Mouse (Mus musculus): Measurements from ENCODE around the gene Slc6a16.

DNA sequence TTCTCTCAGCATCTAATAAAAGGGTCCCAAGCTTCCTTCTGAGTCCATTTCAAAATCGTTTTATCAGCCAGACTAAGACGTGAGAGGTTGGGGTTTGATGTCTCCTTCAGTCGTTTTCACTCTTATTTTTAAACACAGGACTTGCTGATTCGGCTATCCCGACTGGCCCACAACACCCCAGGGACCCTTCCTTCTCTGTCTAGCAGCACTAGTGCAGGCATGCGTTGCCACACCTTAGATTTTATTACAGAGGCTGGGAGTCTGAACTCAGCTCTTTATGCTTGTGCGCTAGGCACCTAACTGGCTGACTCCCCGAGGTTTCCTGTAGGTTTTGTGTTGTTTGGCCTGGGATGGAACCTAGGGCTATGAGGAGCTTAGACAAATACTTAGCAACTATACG lies 72.6 kb downstream of the Slc6a16 start:
- TF ChIP-seq CTCF (IDR thresholded peaks at IDR 0.05; ENCODE audit: borderline replicate concordance, insufficient read depth, low read length) (no peak), POLR2A (IDR thresholded peaks at IDR 0.05; ENCODE audit: low read depth, low read length) (no peak)
